Mouse (Mus musculus) MEL (cell line): ENCODE measurements at regions not wholly inside any gene's neighbourhood (a gene's known extent, or its start where the extent isn't known, plus 50 kb on each side); places are given as distances from the start of the nearest gene placed in this dataset.

Source experiments
- DNase-seq: peaks from one replicate; pipeline ENCODE4 v3.0.0; 2011; ENCODE audit warnings: low read depth, low spot score
- H3K27ac ChIP-seq: 2 replicates; pipeline ENCODE4 v1.5.1; 2012; ENCODE audit warnings: low read depth, mild to moderate bottlenecking, control low read depth, low read length, moderate library complexity; ENCODE audit not compliant: control insufficient read depth
- H3K27me3 ChIP-seq, 2 experiments: fragments of 150-350 bp in 1 of 2; sonication (generic) in 1 of 2; 2 replicates each; pipeline ENCODE4 v1.6.1; 2012; ENCODE audit warnings: low read length in 2 of 2, mild to moderate bottlenecking in 2 of 2, improper control_type of control experiment in 1 of 2, moderate library complexity in 1 of 2; ENCODE audit not compliant: insufficient read depth in 2 of 2, control insufficient read depth in 1 of 2
- H3K36me3 ChIP-seq, 2 experiments: 2 replicates each; pipeline ENCODE4 v1.6.1; 2012 to 2014; ENCODE audit warnings: low read length in 2 of 2, improper control_type of control experiment in 1 of 2, inconsistent platforms in 1 of 2, mild to moderate bottlenecking in 1 of 2; ENCODE audit not compliant: insufficient read depth in 2 of 2, control insufficient read depth in 1 of 2
- H3K4me1 ChIP-seq, 2 experiments: fragments of 150-350 bp in 1 of 2; sonication (generic) in 1 of 2; 2 replicates each; pipeline ENCODE4 v1.6.1; 2012; ENCODE audit warnings: low read length in 2 of 2, improper control_type of control experiment in 1 of 2, mild to moderate bottlenecking in 1 of 2; ENCODE audit not compliant: insufficient read depth in 2 of 2, control insufficient read depth in 1 of 2
- H3K4me3 ChIP-seq, 2 experiments: fragments of 150-350 bp in 1 of 2; sonication (generic) in 1 of 2; 2 replicates each; pipeline ENCODE4 v1.5.1; 2012; ENCODE audit warnings: low read depth in 2 of 2, low read length in 2 of 2, mild to moderate bottlenecking in 2 of 2, moderate library complexity in 2 of 2, control low read depth in 1 of 2, improper control_type of control experiment in 1 of 2; ENCODE audit not compliant: control insufficient read depth in 1 of 2, insufficient read depth in 1 of 2
- H3K79me2 ChIP-seq: 2 replicates; pipeline ENCODE4 v1.6.1; 2012; ENCODE audit warnings: mild to moderate bottlenecking, low read length, moderate library complexity; ENCODE audit not compliant: control insufficient read depth, poor library complexity, insufficient read depth
- H3K9ac ChIP-seq: 2 replicates; pipeline ENCODE4 v1.6.1; 2012; ENCODE audit warnings: low read depth, mild to moderate bottlenecking, control low read depth, low read length, moderate library complexity; ENCODE audit not compliant: control insufficient read depth, poor library complexity, severe bottlenecking
- H3K9me3 ChIP-seq: fragments of 150-350 bp; sonication (generic); replicated peaks from 2 replicates; pipeline ENCODE4 v1.6.1; 2012; ENCODE audit warnings: mild to moderate bottlenecking, low read length, improper control_type of control experiment, moderate library complexity; ENCODE audit not compliant: insufficient read depth
- BHLHE40 ChIP-seq: IDR thresholded peaks from 2 replicates; pipeline ENCODE4 v1.6.1; 2012; ENCODE audit warnings: low read depth, mild to moderate bottlenecking, inconsistent platforms, low read length, improper control_type of control experiment, borderline replicate concordance
- CHD1 ChIP-seq: IDR thresholded peaks from 2 replicates; pipeline ENCODE4 v1.6.1; 2012; ENCODE audit warnings: low read depth, mild to moderate bottlenecking, inconsistent platforms, low read length, improper control_type of control experiment
- CHD2 ChIP-seq: IDR thresholded peaks from 2 replicates; pipeline ENCODE4 v1.6.1; 2011; ENCODE audit warnings: low read length, improper control_type of control experiment
- ELF1 ChIP-seq: IDR thresholded peaks from 2 replicates; pipeline ENCODE4 v1.6.1; 2014; ENCODE audit warnings: low read depth, mild to moderate bottlenecking, inconsistent platforms, low read length, improper control_type of control experiment, moderate library complexity
- EP300 ChIP-seq, 2 experiments: IDR thresholded peaks; 2 replicates each; pipeline ENCODE4 v1.6.1; 2011; ENCODE audit warnings: improper control_type of control experiment in 2 of 2, low read length in 2 of 2, low read depth in 1 of 2, mild to moderate bottlenecking in 1 of 2
- ETS1 ChIP-seq: IDR thresholded peaks from 2 replicates; pipeline ENCODE4 v1.6.1; 2012; ENCODE audit warnings: low read depth, mild to moderate bottlenecking, inconsistent platforms, low read length, improper control_type of control experiment, moderate library complexity
- JUND ChIP-seq: IDR thresholded peaks from 2 replicates; pipeline ENCODE4 v1.6.1; 2011; ENCODE audit warnings: low read depth, mild to moderate bottlenecking, improper control_type of control experiment, low read length
- KAT2A ChIP-seq: conservative IDR thresholded peaks from 2 replicates; pipeline ENCODE4 v1.6.1; 2012; ENCODE audit warnings: low read depth, low read length, improper control_type of control experiment, inconsistent platforms
- MAZ ChIP-seq: IDR thresholded peaks from 2 replicates; pipeline ENCODE4 v1.6.1; 2012; ENCODE audit warnings: low read depth, mild to moderate bottlenecking, inconsistent platforms, low read length, improper control_type of control experiment
- NRF1 ChIP-seq: IDR thresholded peaks from 2 replicates; pipeline ENCODE4 v1.6.1; 2014; ENCODE audit warnings: low read depth, mild to moderate bottlenecking, inconsistent platforms, low read length, improper control_type of control experiment, moderate library complexity; ENCODE audit not compliant: poor library complexity, insufficient read depth, severe bottlenecking
- POLR2A ChIP-seq, 2 experiments: IDR thresholded peaks; 2 replicates each; pipeline ENCODE4 v1.6.1; 2011 to 2012; ENCODE audit warnings: low read length in 2 of 2, mild to moderate bottlenecking in 2 of 2, control low read depth in 1 of 2, improper control_type of control experiment in 1 of 2, low read depth in 1 of 2, moderate library complexity in 1 of 2; ENCODE audit not compliant: control insufficient read depth in 1 of 2, insufficient read depth in 1 of 2, poor library complexity in 1 of 2
- POLR2AphosphoS2 ChIP-seq: IDR thresholded peaks from 2 replicates; pipeline ENCODE4 v1.6.1; 2011; ENCODE audit warnings: low read length, improper control_type of control experiment
- SIN3A ChIP-seq: IDR thresholded peaks from 2 replicates; pipeline ENCODE4 v1.6.1; 2012; ENCODE audit warnings: low read length, improper control_type of control experiment, inconsistent platforms
- TAL1 ChIP-seq: IDR thresholded peaks from 2 replicates; pipeline ENCODE4 v1.6.1; 2012; ENCODE audit warnings: mild to moderate bottlenecking, inconsistent platforms, low read length, moderate library complexity, mixed read lengths
- TBP ChIP-seq: IDR thresholded peaks from 2 replicates; pipeline ENCODE4 v1.8.0; 2011; ENCODE audit warnings: low read depth, low read length, improper control_type of control experiment
- UBTF ChIP-seq: IDR thresholded peaks from 2 replicates; pipeline ENCODE4 v1.6.1; 2012; ENCODE audit warnings: low read depth, mild to moderate bottlenecking, inconsistent platforms, low read length, improper control_type of control experiment, moderate library complexity, borderline replicate concordance; ENCODE audit not compliant: insufficient read depth
- ZC3H11A ChIP-seq: IDR thresholded peaks from 2 replicates; pipeline ENCODE4 v1.6.1; 2012; ENCODE audit warnings: low read depth, mild to moderate bottlenecking, inconsistent platforms, low read length, improper control_type of control experiment
- ZKSCAN1 ChIP-seq: IDR thresholded peaks from 2 replicates; pipeline ENCODE4 v1.6.1; 2012; ENCODE audit warnings: low read depth, mild to moderate bottlenecking, inconsistent platforms, low read length, improper control_type of control experiment, moderate library complexity
- ZMIZ1 ChIP-seq: IDR thresholded peaks from 2 replicates; pipeline ENCODE4 v1.6.1; 2012; ENCODE audit warnings: low read depth, mild to moderate bottlenecking, inconsistent platforms, low read length, improper control_type of control experiment, moderate library complexity
- ZNF384 ChIP-seq: IDR thresholded peaks from 2 replicates; pipeline ENCODE4 v1.6.1; 2012; ENCODE audit warnings: low read depth, mild to moderate bottlenecking, inconsistent platforms, low read length, improper control_type of control experiment

DNA sequence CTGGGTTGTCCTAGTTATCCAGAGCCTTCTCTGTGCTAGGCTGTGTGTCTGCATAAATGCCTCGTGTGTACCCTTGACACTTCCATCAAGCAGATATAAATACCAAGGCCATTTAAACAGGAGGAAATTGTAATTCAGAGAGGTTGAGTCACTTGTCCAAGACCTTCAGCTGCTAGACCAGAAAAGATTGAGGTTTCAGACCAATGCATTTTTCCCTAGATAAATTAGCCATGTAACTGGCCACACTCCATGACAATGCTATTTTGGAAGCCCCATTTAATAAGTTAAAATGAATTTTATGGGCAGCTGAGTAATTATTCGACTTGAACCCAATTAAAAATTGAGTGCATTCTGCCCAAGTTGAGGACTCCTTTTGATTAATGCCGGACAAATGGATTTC is 509.6 kb downstream of the 1810013L24Rik start:
- H3K27me3 ChIP-seq = no peaks in the 10 kb centered on the region
- no peaks in the 10 kb centered on the region for H3K4me1 ChIP-seq
- no peaks in the 10 kb centered on the region for H3K36me3 ChIP-seq
- TF ChIP-seq POLR2AphosphoS2 (no peak), UBTF (no peak), EP300 (IDR thresholded peaks at IDR 0.05; ENCODE audit: low read depth in 1 of 2, low read length in 2 of 2) (no peak), MAZ (no peak), ZNF384 (no peak), TBP (no peak), BHLHE40 (no peak), CHD1 (no peak), NRF1 (no peak), SIN3A (no peak), CHD2 (no peak), ZKSCAN1 (no peak), JUND (no peak), TAL1 (no peak), ETS1 (no peak), KAT2A (no peak)
- DNase-seq = no peak
- no peak overlapping the region for H3K4me3 ChIP-seq
- no peak overlapping the region for H3K9ac ChIP-seq
- no peaks in the 10 kb centered on the region for H3K79me2 ChIP-seq
- no peak overlapping the region for H3K27ac ChIP-seq
- no peaks in the 10 kb centered on the region for H3K9me3 ChIP-seq

GRCm38 (mm10) chr16:9341245-9341644 is 511.3 kb downstream of the 1810013L24Rik start:
- TF ChIP-seq SIN3A (no peak), CHD1 (no peak), ZMIZ1 (no peak), TAL1 (no peak), ELF1 (no peak), TBP (no peak), POLR2A (IDR thresholded peaks at IDR 0.05; ENCODE audit: control insufficient read depth in 1 of 2, insufficient read depth in 1 of 2, low read depth in 1 of 2, low read length in 2 of 2, poor library complexity in 1 of 2) (no peak), ZC3H11A (no peak)
- no peak for DNase-seq
- H3K4me3 ChIP-seq = no peak overlapping the region

More at GRCm38 (mm10) chr16:9341245-9341644, 511.3 kb downstream of the 1810013L24Rik start:
- Histone ChIP-seq H3K9ac (no peak overlapping the region), H3K27me3 (no peaks in the 10 kb centered on the region), H3K36me3 (no peaks in the 10 kb centered on the region), H3K4me1 (no peaks in the 10 kb centered on the region), H3K79me2 (no peaks in the 10 kb centered on the region), H3K9me3 (no peaks in the 10 kb centered on the region), H3K27ac (no peak overlapping the region)
